Mouse (Mus musculus) forebrain, embryonic 15.5 days (tissue): ENCODE results near the gene Ascc3. TPM values are rescaled to one million over a fixed set of nuclear protein-coding genes. Genes with fewer than 3 reads are reported as not detected.

Experiments used
- ATAC-seq: fragments of 200-750 bp; cut with Nextera tagmentation; replicated peaks from 2 replicates; pipeline ENCODE4 v1.8.0; 2017; ENCODE audit warnings: mild to moderate bottlenecking, moderate TSS enrichment, moderate library complexity
- H3K27ac ChIP-seq: fragments of 300-500 bp; sonication (generic); replicated peaks from 2 replicates; pipeline ENCODE4 v1.5.1; 2015; ENCODE audit warnings: mild to moderate bottlenecking, inconsistent platforms
- H3K27me3 ChIP-seq: fragments of 300-500 bp; sonication (generic); 2 replicates; pipeline ENCODE4 v1.6.1; 2015; ENCODE audit warnings: inconsistent platforms
- H3K36me3 ChIP-seq: fragments of 300-500 bp; sonication (generic); 2 replicates; pipeline ENCODE4 v1.6.1; 2015; ENCODE audit warnings: mild to moderate bottlenecking, inconsistent platforms
- H3K4me1 ChIP-seq: fragments of 300-500 bp; sonication (generic); 2 replicates; pipeline ENCODE4 v1.6.1; 2015; ENCODE audit warnings: inconsistent platforms
- H3K4me2 ChIP-seq: fragments of 300-500 bp; sonication (generic); replicated peaks from 2 replicates; pipeline ENCODE4 v1.6.1; 2015; ENCODE audit warnings: mild to moderate bottlenecking, inconsistent platforms
- H3K4me3 ChIP-seq: fragments of 300-500 bp; sonication (generic); 2 replicates; pipeline ENCODE4 v1.5.1; 2015; ENCODE audit warnings: mild to moderate bottlenecking, inconsistent platforms
- H3K9ac ChIP-seq: fragments of 300-500 bp; sonication (generic); replicated peaks from 2 replicates; pipeline ENCODE4 v1.6.1; 2015; ENCODE audit warnings: mild to moderate bottlenecking, inconsistent platforms
- H3K9me3 ChIP-seq: fragments of 300-500 bp; sonication (generic); 2 replicates; pipeline ENCODE4 v1.6.1; 2016; ENCODE audit warnings: inconsistent platforms
- WGBS: fragments of 180-500 bp; shearing (Covaris S2); methylation state at CpG from one replicate; pipeline ENCODE4 v1.1.7; 2015; ENCODE audit warnings: mixed read lengths; 5-methylcytosine and 5-hydroxymethylcytosine counted together
- polyA plus RNA-seq: library from polyadenylated mRNA; unstranded; fragments of >200 nt; fragmentation: Nextera tagmentation; extraction: Ambion mirVana; gene quantifications from 2 replicates; pipeline ENCODE4 v1.2.1, GENCODE M21; 2015

Gene Ascc3
- polyA plus RNA-seq, 1 experiment from 2014 or later = 17.4 TPM

GRCm38 (mm10) chr10:50763457-50764310 is 171.2 kb downstream of the Ascc3 start:
- 25% methylated on average over 7 of the region's 7 CpGs for WGBS
- Histone ChIP-seq H3K27me3 (no peaks in the 10 kb centered on the region), H3K4me3 (no peak overlapping the region), H3K9ac (no peak overlapping the region), H3K4me2 (no peak overlapping the region), H3K9me3 (no peaks in the 10 kb centered on the region), H3K4me1 (peaks cover 6% of the 10 kb centered on the region; the same call in 1 of the 2 replicates), H3K36me3 (no peaks in the 10 kb centered on the region), H3K27ac (0 out of 2 replicates have a peak overlapping the region, but pooled peaks have one; percentile 6)
- peak; percentile 38; the same call in 1 of the 2 replicates for ATAC-seq

GRCm38 (mm10) chr10:50772811-50773210 is 180.3 kb downstream of the Ascc3 start:
- Histone ChIP-seq H3K4me1 (0 out of 2 replicates have a peak, but pooled peaks cover 4% of the 10 kb centered on the region), H3K4me2 (no peak overlapping the region), H3K27me3 (no peaks in the 10 kb centered on the region), H3K4me3 (no peak overlapping the region), H3K27ac (no peak overlapping the region), H3K9me3 (no peaks in the 10 kb centered on the region), H3K36me3 (no peaks in the 10 kb centered on the region), H3K9ac (no peak overlapping the region)
- ATAC-seq = peak; percentile 83
- 8% methylated on average over 2 of the region's 2 CpGs for WGBS

- Histone ChIP-seq H3K27me3 (no peaks in the 10 kb centered on the region), H3K27ac (no peak overlapping the region), H3K4me2 (no peak overlapping the region), H3K4me1 (0 out of 2 replicates have a peak, but pooled peaks cover 4% of the 10 kb centered on the region), H3K9ac (no peak overlapping the region), H3K9me3 (no peaks in the 10 kb centered on the region), H3K36me3 (no peaks in the 10 kb centered on the region), H3K4me3 (no peak overlapping the region)
- ATAC-seq = peak; percentile 59; the same call in 1 of the 2 replicates
- WGBS = 66% methylated on average over 2 of the region's 2 CpGs
Observed at GRCm38 (mm10) chr10:50773846-50774245, 181.4 kb downstream of the Ascc3 start.

- H3K9ac ChIP-seq = no peak overlapping the region
- ATAC-seq = no peak
- 49% methylated on average over 5 of the region's 5 CpGs for WGBS
- H3K4me2 ChIP-seq = no peak overlapping the region
- H3K9me3 ChIP-seq = no peaks in the 10 kb centered on the region
- 0 out of 2 replicates have a peak, but pooled peaks cover 3% of the 10 kb centered on the region for H3K4me1 ChIP-seq
- H3K27ac ChIP-seq = no peak overlapping the region
- H3K27me3 ChIP-seq = no peaks in the 10 kb centered on the region
- no peaks in the 10 kb centered on the region for H3K36me3 ChIP-seq
- H3K4me3 ChIP-seq = no peak overlapping the region
Observed at GRCm38 (mm10) chr10:50792840-50793239, 200.4 kb downstream of the Ascc3 start.

GRCm38 (mm10) chr10:50801594-50801993 is 209.1 kb downstream of the Ascc3 start:
- no peaks in the 10 kb centered on the region for H3K27me3 ChIP-seq
- 16% methylated on average over 2 of the region's 2 CpGs for WGBS
- ATAC-seq = no peak
- H3K9me3 ChIP-seq = no peaks in the 10 kb centered on the region
- no peaks in the 10 kb centered on the region for H3K36me3 ChIP-seq
- no peak overlapping the region for H3K4me2 ChIP-seq
- no peak overlapping the region for H3K27ac ChIP-seq
- no peak overlapping the region for H3K9ac ChIP-seq
- H3K4me1 ChIP-seq = 0 out of 2 replicates have a peak, but pooled peaks cover 3% of the 10 kb centered on the region
- no peak overlapping the region for H3K4me3 ChIP-seq

GRCm38 (mm10) chr10:50802380-50802779 is 209.9 kb downstream of the Ascc3 start:
- 11% methylated on average over 2 of the region's 2 CpGs for WGBS
- Histone ChIP-seq H3K27ac (no peak overlapping the region), H3K9ac (no peak overlapping the region), H3K27me3 (no peaks in the 10 kb centered on the region), H3K36me3 (no peaks in the 10 kb centered on the region), H3K4me1 (0 out of 2 replicates have a peak, but pooled peaks cover 3% of the 10 kb centered on the region), H3K9me3 (no peaks in the 10 kb centered on the region), H3K4me3 (no peak overlapping the region), H3K4me2 (no peak overlapping the region)
- no peak for ATAC-seq

GRCm38 (mm10) chr10:50806166-50806565 is 213.7 kb downstream of the Ascc3 start:
- Histone ChIP-seq H3K4me3 (no peak overlapping the region), H3K27me3 (no peaks in the 10 kb centered on the region), H3K9me3 (no peaks in the 10 kb centered on the region), H3K9ac (no peak overlapping the region), H3K36me3 (no peaks in the 10 kb centered on the region), H3K27ac (no peak overlapping the region), H3K4me2 (no peak overlapping the region), H3K4me1 (0 out of 2 replicates have a peak, but pooled peaks cover 3% of the 10 kb centered on the region)
- WGBS = 97% methylated on average over 2 of the region's 2 CpGs
- no peak for ATAC-seq

- 62% methylated on average over 1 of the region's 1 CpGs for WGBS
- Histone ChIP-seq H3K27ac (no peak overlapping the region), H3K27me3 (no peaks in the 10 kb centered on the region), H3K4me3 (no peak overlapping the region), H3K9me3 (no peaks in the 10 kb centered on the region), H3K9ac (no peak overlapping the region), H3K4me1 (no peaks in the 10 kb centered on the region), H3K36me3 (no peaks in the 10 kb centered on the region), H3K4me2 (no peak overlapping the region)
- no peak for ATAC-seq
Observed at GRCm38 (mm10) chr10:50822363-50822762, 229.9 kb downstream of the Ascc3 start.

GRCm38 (mm10) chr10:50826829-50827228 is 234.4 kb downstream of the Ascc3 start:
- Histone ChIP-seq H3K4me2 (no peak overlapping the region), H3K4me3 (no peak overlapping the region), H3K4me1 (no peaks in the 10 kb centered on the region), H3K9me3 (no peaks in the 10 kb centered on the region), H3K27me3 (no peaks in the 10 kb centered on the region), H3K9ac (no peak overlapping the region), H3K27ac (no peak overlapping the region), H3K36me3 (no peaks in the 10 kb centered on the region)
- ATAC-seq = no peak

GRCm38 (mm10) chr10:50834533-50834932 is 242.1 kb downstream of the Ascc3 start:
- Histone ChIP-seq H3K27ac (no peak overlapping the region), H3K27me3 (no peaks in the 10 kb centered on the region), H3K36me3 (no peaks in the 10 kb centered on the region), H3K4me2 (no peak overlapping the region), H3K9ac (no peak overlapping the region), H3K4me3 (no peak overlapping the region), H3K4me1 (no peaks in the 10 kb centered on the region), H3K9me3 (no peaks in the 10 kb centered on the region)
- ATAC-seq = no peak
- 74% methylated on average over 2 of the region's 2 CpGs for WGBS

GRCm38 (mm10) chr10:50843363-50843762 is 250.9 kb downstream of the Ascc3 start:
- no peak overlapping the region for H3K27ac ChIP-seq
- 24% methylated on average over 3 of the region's 3 CpGs for WGBS

GRCm38 (mm10) chr10:50868202-50868601 is 275.7 kb downstream of the Ascc3 start:
- no peaks in the 10 kb centered on the region for H3K4me1 ChIP-seq
- H3K36me3 ChIP-seq = no peaks in the 10 kb centered on the region
- no peaks in the 10 kb centered on the region for H3K9me3 ChIP-seq
- H3K4me3 ChIP-seq = no peak overlapping the region
- H3K27me3 ChIP-seq = no peaks in the 10 kb centered on the region
- H3K9ac ChIP-seq = no peak overlapping the region
- H3K4me2 ChIP-seq = no peak overlapping the region
- ATAC-seq = no peak
- H3K27ac ChIP-seq = no peak overlapping the region
- 88% methylated on average over 4 of the region's 4 CpGs for WGBS

More at GRCm38 (mm10) chr10:50843363-50843762, 250.9 kb downstream of the Ascc3 start:
- Histone ChIP-seq H3K27me3 (no peaks in the 10 kb centered on the region), H3K9me3 (no peaks in the 10 kb centered on the region), H3K4me3 (no peak overlapping the region), H3K9ac (no peak overlapping the region), H3K4me2 (no peak overlapping the region), H3K36me3 (no peaks in the 10 kb centered on the region), H3K4me1 (no peaks in the 10 kb centered on the region)
- ATAC-seq = peak; percentile 95
